Mouse (Mus musculus): ENCODE data around the gene Ccdc125.

Ccdc125 gene

GRCm38 (mm10) chr13:100703468-100703867, 34.0 kb downstream of the Ccdc125 start:
- in situ Hi-C loops (cut with MboI, MseI): no loop called here

- in situ Hi-C loops (cut with MboI, MseI): no loop called here
Measured at GRCm38 (mm10) chr13:100706206-100706605, 36.7 kb downstream of the Ccdc125 start.

GRCm38 (mm10) chr13:100715467-100715866, 46.0 kb downstream of the Ccdc125 start:
- in situ Hi-C loops (cut with MboI, MseI): no loop called here

GRCm38 (mm10) chr13:100721656-100722055, 52.1 kb downstream of the Ccdc125 start:
- in situ Hi-C loops (cut with MboI, MseI): no loop called here

GRCm38 (mm10) chr13:100724051-100724754, 54.7 kb downstream of the Ccdc125 start:
- in situ Hi-C loops (cut with MboI, MseI): no loop called here

GRCm38 (mm10) chr13:100725194-100725593, 55.7 kb downstream of the Ccdc125 start:
- in situ Hi-C loops (cut with MboI, MseI): loop anchor here in 1 of 2 experiments (25.0 kb wide), 1 partner anchor 1362 kb away; no protein-coding TSS in a partner anchor

GRCm38 (mm10) chr13:100728086-100728485, 58.6 kb downstream of the Ccdc125 start:
- in situ Hi-C loops (cut with MboI, MseI): loop anchor here in 1 of 2 experiments (25.0 kb wide), 1 partner anchor 1359 kb away; no protein-coding TSS in a partner anchor

GRCm38 (mm10) chr13:100728530-100728929, 59.0 kb downstream of the Ccdc125 start:
- in situ Hi-C loops (cut with MboI, MseI): loop anchor here in 1 of 2 experiments (25.0 kb wide), 1 partner anchor 1359 kb away; no protein-coding TSS in a partner anchor

GRCm38 (mm10) chr13:100730153-100730860, 60.8 kb downstream of the Ccdc125 start:
- in situ Hi-C loops (cut with MboI, MseI): loop anchor here in 1 of 2 experiments (25.0 kb wide), 1 partner anchor 1357 kb away; no protein-coding TSS in a partner anchor

- in situ Hi-C loops (cut with MboI, MseI): loop anchor here in 1 of 2 experiments (25.0 kb wide), 1 partner anchor 1356 kb away; no protein-coding TSS in a partner anchor
Measured at GRCm38 (mm10) chr13:100730861-100731176, 61.3 kb downstream of the Ccdc125 start, which contains the start of gene Cdk7. Cdk7 (minus strand) TSS chr13:100730939.

GRCm38 (mm10) chr13:100731462-100732046, 62.0 kb downstream of the Ccdc125 start:
- in situ Hi-C loops (cut with MboI, MseI): loop anchor here in 1 of 2 experiments (25.0 kb wide), 1 partner anchor 1356 kb away; no protein-coding TSS in a partner anchor

GRCm38 (mm10) chr13:100732756-100733155, 63.2 kb downstream of the Ccdc125 start:
- in situ Hi-C loops (cut with MboI, MseI): loop anchor here in 1 of 2 experiments (25.0 kb wide), 1 partner anchor 1355 kb away; no protein-coding TSS in a partner anchor

- in situ Hi-C loops (cut with MboI, MseI): loop anchor here in 1 of 2 experiments (25.0 kb wide), 1 partner anchor 1344 kb away; no protein-coding TSS in a partner anchor
Measured at GRCm38 (mm10) chr13:100742831-100743230, 73.3 kb downstream of the Ccdc125 start.

GRCm38 (mm10) chr13:100743346-100744035, 74.0 kb downstream of the Ccdc125 start:
- in situ Hi-C loops (cut with MboI, MseI): loop anchor here in 1 of 2 experiments (25.0 kb wide), 1 partner anchor 1344 kb away; no protein-coding TSS in a partner anchor

- in situ Hi-C loops (cut with MboI, MseI): loop anchor here in 1 of 2 experiments (25.0 kb wide), 1 partner anchor 1343 kb away; no protein-coding TSS in a partner anchor
Measured at GRCm38 (mm10) chr13:100744036-100744744, 74.7 kb downstream of the Ccdc125 start, which contains the start of gene Mrps36. Mrps36 (minus strand) TSS chr13:100744659.

GRCm38 (mm10) chr13:100746090-100746489, 76.6 kb downstream of the Ccdc125 start:
- in situ Hi-C loops (cut with MboI, MseI): loop anchor here in 1 of 2 experiments (25.0 kb wide), 1 partner anchor 1341 kb away; no protein-coding TSS in a partner anchor
